Mouse (Mus musculus): ENCODE measurements around the gene Trappc12. TPM values are rescaled to one million over a fixed set of nuclear protein-coding genes. Genes with fewer than 3 reads are reported as not detected.
"Not testable (repeated sequence)": the region's sequence is repeated elsewhere in the genome, so short reads cannot be mapped to it uniquely, and the experiment has no call there.

Gene Trappc12
- polyA plus RNA-seq, 1 experiment: 16.2 TPM

GRCm38 (mm10) chr12:28734271-28734670 is 16.0 kb downstream of the Trappc12 start:
- no peak for DNase-seq (ENCODE audit: low read depth, low spot score)
- WGBS: 95% methylated on average over 1 of the region's 1 CpGs

- WGBS: 89% methylated on average over 6 of the region's 6 CpGs
Observed at GRCm38 (mm10) chr12:28733520-28734245, 16.6 kb downstream of the Trappc12 start.

GRCm38 (mm10) chr12:28732631-28733030 is 17.6 kb downstream of the Trappc12 start:
- DNase-seq (ENCODE audit: low read depth, low spot score): no peak
- 95% methylated on average over 8 of the region's 8 CpGs for WGBS

More at GRCm38 (mm10) chr12:28733520-28734245, 16.6 kb downstream of the Trappc12 start:
- DNase-seq (ENCODE audit: low read depth, low spot score): not testable (repeated sequence)

GRCm38 (mm10) chr12:28727061-28727460 is 23.2 kb downstream of the Trappc12 start:
- DNase-seq (ENCODE audit: low read depth, low spot score): no peak
- 77% methylated on average over 5 of the region's 5 CpGs for WGBS

- WGBS: 90% methylated on average over 4 of the region's 4 CpGs
- DNase-seq (ENCODE audit: low read depth, low spot score): no peak
Observed at GRCm38 (mm10) chr12:28726204-28726603, 24.1 kb downstream of the Trappc12 start.

GRCm38 (mm10) chr12:28724366-28724765 is 25.9 kb downstream of the Trappc12 start:
- DNase-seq (ENCODE audit: low read depth, low spot score): no peak
- WGBS: 88% methylated on average over 3 of the region's 3 CpGs

- DNase-seq (ENCODE audit: low read depth, low spot score): no peak
- 94% methylated on average over 2 of the region's 2 CpGs for WGBS
Observed at GRCm38 (mm10) chr12:28718106-28718505, 32.2 kb downstream of the Trappc12 start.

- no peak for DNase-seq (ENCODE audit: low read depth, low spot score)
- 74% methylated on average over 2 of the region's 2 CpGs for WGBS
Observed at GRCm38 (mm10) chr12:28717066-28717465, 33.2 kb downstream of the Trappc12 start.

- DNase-seq (ENCODE audit: low read depth, low spot score): no peak
- 86% methylated on average over 24 of the region's 24 CpGs for WGBS
Observed at GRCm38 (mm10) chr12:28714822-28715632, 35.2 kb downstream of the Trappc12 start.

- no peak for DNase-seq (ENCODE audit: low read depth, low spot score)
- WGBS: 91% methylated on average over 22 of the region's 22 CpGs
Observed at GRCm38 (mm10) chr12:28710566-28711185, 39.6 kb downstream of the Trappc12 start.

- DNase-seq (ENCODE audit: low read depth, low spot score): no peak
- WGBS: 88% methylated on average over 4 of the region's 4 CpGs
Observed at GRCm38 (mm10) chr12:28708154-28708553, 42.1 kb downstream of the Trappc12 start.

- no peak for DNase-seq (ENCODE audit: low read depth, low spot score)
- 88% methylated on average over 6 of the region's 6 CpGs for WGBS
Observed at GRCm38 (mm10) chr12:28705204-28705603, 45.1 kb downstream of the Trappc12 start.

GRCm38 (mm10) chr12:28704381-28704780 is 45.9 kb downstream of the Trappc12 start:
- DNase-seq (ENCODE audit: low read depth, low spot score): no peak
- 53% methylated on average over 12 of the region's 12 CpGs for WGBS

- no peak for DNase-seq (ENCODE audit: low read depth, low spot score)
- 57% methylated on average over 11 of the region's 11 CpGs for WGBS
Observed at GRCm38 (mm10) chr12:28701302-28701701, 49.0 kb downstream of the Trappc12 start.

GRCm38 (mm10) chr12:28700561-28701025 is 49.7 kb downstream of the Trappc12 start:
- DNase-seq (ENCODE audit: low read depth, low spot score): no peak
- WGBS: 46% methylated on average over 19 of the region's 19 CpGs

GRCm38 (mm10) chr12:28700101-28700511 is 50.2 kb downstream of the Trappc12 start:
- DNase-seq (ENCODE audit: low read depth, low spot score): no peak
- 51% methylated on average over 3 of the region's 3 CpGs for WGBS

- DNase-seq (ENCODE audit: low read depth, low spot score): peak; percentile 38
- WGBS: 16% methylated on average over 6 of the region's 6 CpGs
Observed at GRCm38 (mm10) chr12:28699656-28700055, 50.6 kb downstream of the Trappc12 start.

GRCm38 (mm10) chr12:28699086-28699485 is 51.2 kb downstream of the Trappc12 start:
- WGBS: 42% methylated on average over 5 of the region's 5 CpGs
- DNase-seq (ENCODE audit: low read depth, low spot score): no peak

- WGBS: 34% methylated on average over 14 of the region's 14 CpGs
- peak; percentile 29 for DNase-seq (ENCODE audit: low read depth, low spot score)
Observed at GRCm38 (mm10) chr12:28697821-28698595, 52.3 kb downstream of the Trappc12 start.

All from large intestine, adult 2 months (tissue).